Mouse (Mus musculus): Measurements from ENCODE around the gene Sarnp. TPM values are rescaled to one million over a fixed set of nuclear protein-coding genes. Genes with fewer than 3 reads are reported as not detected.

The Sarnp gene
- polyA plus RNA-seq, 1 experiment from 2014 or later = 143 TPM

DNA sequence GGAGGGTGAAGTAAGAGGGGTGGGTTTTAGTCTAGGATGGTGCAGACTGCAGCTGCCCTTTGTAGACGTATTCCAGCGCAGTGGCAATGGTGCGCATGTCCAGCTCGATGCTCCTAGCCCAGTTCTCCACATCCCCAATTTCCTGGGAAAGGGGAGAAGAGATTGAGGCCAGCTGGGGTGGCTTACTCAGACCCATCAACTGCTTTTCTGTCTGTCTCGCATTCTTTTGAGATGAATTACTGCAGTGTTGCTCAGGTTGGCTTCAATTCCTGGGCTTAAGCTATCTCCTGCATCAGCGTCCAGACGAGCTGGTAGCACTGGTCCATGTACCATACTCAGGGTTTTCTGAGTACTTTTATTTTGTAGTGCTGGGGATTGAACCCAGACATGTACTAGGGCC lies 102.8 kb downstream of the Sarnp start:
- Histone ChIP-seq H3K27ac (ENCODE audit: low read length) (peak overlapping the region; percentile 48; the same call in 1 of the 2 replicates), H3K9me3 (replicated peaks; ENCODE audit: control insufficient read depth, low read length, poor library complexity, severe bottlenecking) (no peaks in the 10 kb centered on the region), H3K4me3 (ENCODE audit: low read depth, low read length) (no peak overlapping the region), H3K27me3 (ENCODE audit: control insufficient read depth, insufficient read depth, low read depth, low read length) (no peaks in the 10 kb centered on the region), H3K9ac (ENCODE audit: low read depth, low read length) (no peak overlapping the region), H3K4me2 (ENCODE audit: low read length) (no peak overlapping the region), H3K36me3 (ENCODE audit: control insufficient read depth, insufficient read depth, low read length) (no peaks in the 10 kb centered on the region), H3K4me1 (ENCODE audit: control insufficient read depth, insufficient read depth, low read length) (peaks cover 18% of the 10 kb centered on the region)
- no peak for ATAC-seq
- 84% methylated on average over 7 of the region's 7 CpGs for WGBS

DNA sequence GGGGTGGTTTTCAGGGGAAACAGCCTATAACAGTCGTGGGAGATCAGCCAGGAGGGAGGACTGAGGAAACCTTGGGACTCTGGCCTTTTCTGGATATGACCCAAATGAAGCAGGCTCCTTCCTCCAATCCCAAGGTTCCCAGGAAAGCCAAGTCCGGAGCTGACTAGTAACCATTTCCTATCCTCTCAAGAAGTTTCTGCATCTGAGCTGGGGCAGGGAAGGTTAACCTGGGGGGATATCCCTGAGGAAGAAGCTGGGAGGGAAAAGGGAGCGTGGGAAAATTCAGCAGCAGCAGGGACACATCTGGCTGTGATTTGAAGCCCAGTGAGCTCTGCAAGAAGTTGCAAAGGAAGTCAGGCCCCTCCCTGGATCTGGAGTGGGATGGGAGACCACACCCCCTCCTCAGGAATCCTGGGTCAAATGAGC lies 103.6 kb downstream of the Sarnp start:
- Histone ChIP-seq H3K36me3 (ENCODE audit: control insufficient read depth, insufficient read depth, low read length) (no peaks in the 10 kb centered on the region), H3K4me3 (ENCODE audit: low read depth, low read length) (no peak overlapping the region), H3K27me3 (ENCODE audit: control insufficient read depth, insufficient read depth, low read depth, low read length) (no peaks in the 10 kb centered on the region), H3K27ac (ENCODE audit: low read length) (no peak overlapping the region), H3K4me2 (ENCODE audit: low read length) (no peak overlapping the region), H3K9me3 (replicated peaks; ENCODE audit: control insufficient read depth, low read length, poor library complexity, severe bottlenecking) (no peaks in the 10 kb centered on the region), H3K9ac (ENCODE audit: low read depth, low read length) (no peak overlapping the region), H3K4me1 (ENCODE audit: control insufficient read depth, insufficient read depth, low read length) (peaks cover 18% of the 10 kb centered on the region)
- 90% methylated on average over 3 of the region's 3 CpGs for WGBS
- ATAC-seq = no peak

DNA sequence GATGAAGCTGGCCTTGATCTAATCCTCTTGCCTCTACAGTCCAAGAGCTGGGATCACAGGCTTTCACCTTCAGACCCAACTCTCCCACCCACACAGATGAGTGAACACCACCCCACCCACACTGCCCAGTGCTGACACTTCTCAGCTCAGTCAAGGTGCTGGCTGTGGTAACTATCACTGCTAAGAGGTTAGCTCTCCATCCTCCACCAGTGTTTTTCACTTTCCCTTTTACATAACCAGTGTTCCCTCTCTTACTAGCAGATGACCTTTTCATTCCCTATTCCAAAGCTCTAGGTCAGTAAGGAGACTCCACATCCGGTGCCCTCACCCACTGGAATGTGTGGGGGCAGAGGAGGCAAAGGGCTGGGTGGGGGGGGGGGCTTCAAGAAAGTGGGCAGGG lies 104.1 kb downstream of the Sarnp start:
- ATAC-seq = no peak
- Histone ChIP-seq H3K4me1 (ENCODE audit: control insufficient read depth, insufficient read depth, low read length) (peaks cover 18% of the 10 kb centered on the region), H3K9ac (ENCODE audit: low read depth, low read length) (no peak overlapping the region), H3K27me3 (ENCODE audit: control insufficient read depth, insufficient read depth, low read depth, low read length) (no peaks in the 10 kb centered on the region), H3K4me3 (ENCODE audit: low read depth, low read length) (no peak overlapping the region), H3K36me3 (ENCODE audit: control insufficient read depth, insufficient read depth, low read length) (no peaks in the 10 kb centered on the region), H3K4me2 (ENCODE audit: low read length) (no peak overlapping the region), H3K27ac (ENCODE audit: low read length) (no peak overlapping the region), H3K9me3 (replicated peaks; ENCODE audit: control insufficient read depth, low read length, poor library complexity, severe bottlenecking) (no peaks in the 10 kb centered on the region)
- WGBS = 85% methylated on average over 1 of the region's 1 CpGs

DNA sequence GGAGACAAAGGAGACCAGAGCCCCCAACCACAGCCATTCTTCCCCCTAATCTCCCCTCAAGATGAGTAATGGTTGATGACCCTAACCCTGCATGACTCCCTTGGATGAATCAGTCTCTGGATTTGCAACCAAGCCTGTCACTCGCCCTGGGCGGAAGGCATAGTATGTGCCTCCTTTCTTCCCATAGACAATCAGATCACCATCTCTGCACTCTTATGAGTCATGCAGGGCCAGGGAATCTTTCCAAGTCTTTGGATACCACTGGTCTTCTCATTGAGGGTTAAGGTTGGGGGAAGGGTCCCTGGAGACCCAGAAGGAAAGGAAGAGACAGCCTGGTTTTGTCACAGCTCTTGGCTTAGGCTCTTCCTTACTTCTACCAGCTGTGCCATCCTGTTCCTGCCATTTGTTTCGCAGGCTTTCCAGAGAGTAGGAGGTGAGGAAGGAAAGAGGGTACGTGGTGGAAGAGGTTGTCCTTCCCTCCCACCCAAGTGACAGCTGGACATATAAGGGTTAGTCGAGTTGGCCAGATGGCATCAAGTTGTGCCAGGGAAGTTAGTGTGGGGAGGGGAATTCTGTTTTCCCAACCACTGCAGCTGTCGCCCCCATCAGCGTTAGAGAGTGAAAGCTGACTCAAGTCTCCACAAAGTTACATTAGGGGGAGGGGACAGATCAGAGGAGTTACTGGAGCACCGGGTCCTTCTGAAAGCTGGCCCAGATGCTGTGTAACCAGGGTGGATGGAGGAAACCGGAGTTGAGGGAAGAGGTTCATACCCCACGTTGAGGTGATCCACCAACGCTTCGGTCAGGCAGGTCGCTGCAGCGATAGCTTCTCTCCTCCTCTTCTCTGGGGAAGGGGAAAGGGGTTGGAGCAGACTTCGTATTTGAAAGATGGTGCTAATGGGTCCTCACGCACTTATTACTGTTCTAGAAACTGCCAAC lies 105.0 kb downstream of the Sarnp start:
- Histone ChIP-seq H3K9me3 (replicated peaks; ENCODE audit: control insufficient read depth, low read length, poor library complexity, severe bottlenecking) (no peaks in the 10 kb centered on the region), H3K9ac (ENCODE audit: low read depth, low read length) (peak overlapping the region; percentile 85; the same call in 1 of the 2 replicates), H3K27me3 (ENCODE audit: control insufficient read depth, insufficient read depth, low read depth, low read length) (no peaks in the 10 kb centered on the region), H3K4me3 (ENCODE audit: low read depth, low read length) (peak overlapping the region; percentile 86), H3K4me1 (ENCODE audit: control insufficient read depth, insufficient read depth, low read length) (peaks cover 18% of the 10 kb centered on the region), H3K4me2 (ENCODE audit: low read length) (peak overlapping the region; percentile 85), H3K27ac (ENCODE audit: low read length) (peak overlapping the region; percentile 97; the same call in 1 of the 2 replicates), H3K36me3 (ENCODE audit: control insufficient read depth, insufficient read depth, low read length) (no peaks in the 10 kb centered on the region)
- no peak for ATAC-seq
- 75% methylated on average over 16 of the region's 16 CpGs for WGBS

DNA sequence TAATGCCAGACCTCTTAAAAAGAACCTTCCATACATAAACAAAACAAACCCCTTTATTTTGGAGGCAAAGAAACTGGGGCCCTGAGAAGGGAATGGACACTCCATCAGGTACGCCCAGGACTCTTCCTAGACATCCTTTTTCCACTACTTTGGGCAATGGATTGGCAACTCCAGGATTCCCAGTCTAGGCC lies 105.6 kb downstream of the Sarnp start, which contains the start of gene Rdh5:
Gene Rdh5, minus strand, starts transcription at position 67 of the 191 bp plus-strand sequence.
- H3K27ac ChIP-seq (ENCODE audit: low read length) = peak within 1 kb of the TSS; percentile 97
- peak within 1 kb of the TSS; percentile 86 for H3K4me3 ChIP-seq (ENCODE audit: low read depth, low read length)
- H3K9ac ChIP-seq (ENCODE audit: low read depth, low read length) = peak within 1 kb of the TSS; percentile 85
- H3K4me1 ChIP-seq (ENCODE audit: control insufficient read depth, insufficient read depth, low read length) = peaks cover 18% of the 10 kb centered on the region
- WGBS = 8% methylated on average over 1 of the region's 1 CpGs
- no peaks in the 10 kb centered on the region for H3K9me3 ChIP-seq (replicated peaks; ENCODE audit: control insufficient read depth, low read length, poor library complexity, severe bottlenecking)
- H3K27me3 ChIP-seq (ENCODE audit: control insufficient read depth, insufficient read depth, low read depth, low read length) = no peaks in the 10 kb centered on the region
- ATAC-seq = no peak
- no peaks in the 10 kb centered on the region for H3K36me3 ChIP-seq (ENCODE audit: control insufficient read depth, insufficient read depth, low read length)
- peak within 1 kb of the TSS; percentile 85 for H3K4me2 ChIP-seq (ENCODE audit: low read length)

DNA sequence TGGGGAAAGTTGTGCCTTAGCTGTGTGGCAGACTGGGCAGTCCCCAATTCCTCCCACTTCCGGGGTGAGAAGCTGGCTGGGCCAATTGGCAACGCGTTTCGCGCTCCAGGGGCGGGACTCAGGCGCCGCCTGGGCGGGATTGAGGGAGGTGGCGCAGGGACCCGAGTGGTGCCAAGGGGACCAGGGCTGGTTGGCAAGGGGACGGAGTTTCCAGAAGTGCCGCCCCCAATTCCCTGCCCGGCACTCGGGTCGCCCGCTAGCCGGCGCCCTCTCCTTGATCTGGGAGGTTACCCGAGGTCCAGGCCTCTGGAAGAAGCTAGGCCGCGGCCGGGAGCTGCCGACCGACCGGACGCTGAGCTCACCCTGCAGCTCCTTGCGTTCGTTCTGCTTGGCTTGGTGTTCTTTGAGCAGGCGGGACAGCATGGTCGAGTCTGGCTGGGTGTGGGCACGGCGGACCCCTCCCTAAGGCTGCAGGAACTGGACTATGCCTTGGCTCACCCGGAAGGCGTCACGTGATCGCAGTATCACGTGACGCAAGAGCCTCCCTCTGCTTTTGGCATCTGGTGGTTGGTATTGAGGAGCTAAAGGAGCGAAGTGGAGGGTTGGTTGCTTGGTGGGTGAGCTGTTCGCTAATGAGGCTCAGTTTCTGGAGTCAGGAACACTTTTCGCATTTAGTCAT lies 106.0 kb downstream of the Sarnp start:
- Histone ChIP-seq H3K36me3 (ENCODE audit: control insufficient read depth, insufficient read depth, low read length) (no peaks in the 10 kb centered on the region), H3K4me2 (ENCODE audit: low read length) (peak overlapping the region; percentile 85), H3K9ac (ENCODE audit: low read depth, low read length) (peak overlapping the region; percentile 85), H3K4me1 (ENCODE audit: control insufficient read depth, insufficient read depth, low read length) (peaks cover 18% of the 10 kb centered on the region), H3K27ac (ENCODE audit: low read length) (peak overlapping the region; percentile 97), H3K4me3 (ENCODE audit: low read depth, low read length) (peak overlapping the region; percentile 86), H3K9me3 (replicated peaks; ENCODE audit: control insufficient read depth, low read length, poor library complexity, severe bottlenecking) (no peaks in the 10 kb centered on the region), H3K27me3 (ENCODE audit: control insufficient read depth, insufficient read depth, low read depth, low read length) (peaks cover 2% of the 10 kb centered on the region; the same call in 1 of the 2 replicates)
- peak; percentile 95 for ATAC-seq
- under 1% methylated on average over 41 of the region's 42 CpGs for WGBS

DNA sequence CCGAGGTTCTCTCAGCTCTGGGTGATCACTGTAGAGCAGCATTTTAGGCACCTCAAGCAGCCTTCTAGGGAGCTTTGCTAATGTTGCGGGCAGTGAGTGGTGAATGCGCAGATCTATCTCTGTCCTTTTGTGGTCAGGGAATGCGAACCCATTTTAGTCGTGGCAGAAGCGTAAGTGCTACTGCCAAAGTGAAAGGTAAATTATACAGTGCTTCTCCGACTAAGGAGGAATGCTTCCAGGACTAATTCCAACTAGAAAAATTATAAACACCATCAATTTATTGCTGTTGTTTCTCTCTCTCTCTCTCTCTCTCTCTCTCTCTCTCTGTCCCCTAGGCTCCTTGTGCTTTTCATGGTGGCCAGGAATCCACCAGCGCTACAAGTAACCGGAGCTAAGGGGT lies 106.8 kb downstream of the Sarnp start, which contains the start of gene Bloc1s1:
Gene Bloc1s1, minus strand, starts transcription at position 101 of the 400 bp plus-strand sequence.
- H3K36me3 ChIP-seq (ENCODE audit: control insufficient read depth, insufficient read depth, low read length) = no peaks in the 10 kb centered on the region
- WGBS = 68% methylated on average over 9 of the region's 9 CpGs
- H3K4me1 ChIP-seq (ENCODE audit: control insufficient read depth, insufficient read depth, low read length) = peaks cover 18% of the 10 kb centered on the region
- H3K27me3 ChIP-seq (ENCODE audit: control insufficient read depth, insufficient read depth, low read depth, low read length) = peaks cover 5% of the 10 kb centered on the region
- no peaks in the 10 kb centered on the region for H3K9me3 ChIP-seq (replicated peaks; ENCODE audit: control insufficient read depth, low read length, poor library complexity, severe bottlenecking)
- H3K9ac ChIP-seq (ENCODE audit: low read depth, low read length) = peak within 1 kb of the TSS; percentile 85
- peak within 1 kb of the TSS; percentile 85 for H3K4me2 ChIP-seq (ENCODE audit: low read length)
- no peak for ATAC-seq
- H3K4me3 ChIP-seq (ENCODE audit: low read depth, low read length) = peak within 1 kb of the TSS; percentile 86
- H3K27ac ChIP-seq (ENCODE audit: low read length) = peak within 1 kb of the TSS; percentile 97
